Mouse (Mus musculus) activated CD4-positive, CD25-positive, alpha-beta regulatory T cell (primary cell): Measurements from ENCODE around the gene Ube2e1. TPM values are rescaled to one million over a fixed set of nuclear protein-coding genes. Genes with fewer than 3 reads are reported as not detected.

Experiments used
- polyA plus RNA-seq, 2 experiments: library from polyadenylated mRNA; unstranded; fragments of 100-300 nt; shearing (Covaris generic); gene quantifications; one replicate each; pipeline ENCODE4 v1.2.1; 2017

Ube2e1 gene
- polyA plus RNA-seq = 100 to 1,000 TPM in 1 of 2 experiments, 10 to 100 TPM in 1; 92.1 to 114 TPM

GRCm38 (mm10) chr14:18331693-18332131, at the start of gene Ube2e1:
TSS of gene Ube2e1 (minus strand) at chr14:18331859.

GRCm38 (mm10) chr14:18270529-18271441, 60.9 kb downstream of the Ube2e1 start, which contains the start of the genes Nkiras1 and Rpl15:
TSS of gene Nkiras1 (plus strand) at chr14:18271136.
TSS of gene Rpl15 (minus strand) at chr14:18271391.

GRCm38 (mm10) chr14:18238750-18239731, 92.6 kb downstream of the Ube2e1 start, which contains the start of gene Nr1d2:
TSS of gene Nr1d2 (minus strand) at chr14:18239127.

Other genes starting within 250 kb of the Ube2e1 start
- gene Nr1d2, start 92.7 kb downstream of the Ube2e1 start, polyA plus RNA-seq = 10 to 100 TPM; 19.7 to 28.3 TPM
- 10 to 100 TPM; 22.0 to 33.6 TPM for gene Nkiras1, start 60.7 kb downstream of the Ube2e1 start, polyA plus RNA-seq
- gene Rpl15, start 60.5 kb downstream of the Ube2e1 start, polyA plus RNA-seq = 100 to 1,000 TPM; 535 to 913 TPM